Mouse (Mus musculus): Measurements from ENCODE around the gene Pex3. TPM values are rescaled to one million over a fixed set of nuclear protein-coding genes. Genes with fewer than 3 reads are reported as not detected.

Gene Pex3
- total RNA-seq, 2 experiments from 2014 or later: 20.6 to 21.5 TPM

DNA sequence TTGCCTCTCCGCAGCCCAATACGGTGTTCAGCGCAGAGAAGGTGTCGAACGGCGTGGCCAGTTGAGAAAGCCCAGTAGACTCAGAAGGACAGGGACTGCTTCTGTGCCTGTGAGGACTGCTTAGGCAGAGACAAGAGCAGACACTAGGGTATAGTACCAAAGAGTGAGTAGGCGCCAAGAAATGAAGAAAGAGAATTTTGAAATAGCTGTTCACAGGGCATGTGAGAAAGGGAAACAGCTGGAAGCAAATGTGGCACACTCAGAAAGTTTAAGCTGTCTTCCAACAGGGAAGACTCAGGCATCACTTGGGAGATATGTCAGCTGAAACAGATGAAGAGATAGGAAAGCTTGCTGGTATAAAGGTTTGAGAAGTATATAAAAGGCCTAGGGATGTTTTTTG, 16.2 kb downstream of the Pex3 start:
- no peak for DNase-seq

DNA sequence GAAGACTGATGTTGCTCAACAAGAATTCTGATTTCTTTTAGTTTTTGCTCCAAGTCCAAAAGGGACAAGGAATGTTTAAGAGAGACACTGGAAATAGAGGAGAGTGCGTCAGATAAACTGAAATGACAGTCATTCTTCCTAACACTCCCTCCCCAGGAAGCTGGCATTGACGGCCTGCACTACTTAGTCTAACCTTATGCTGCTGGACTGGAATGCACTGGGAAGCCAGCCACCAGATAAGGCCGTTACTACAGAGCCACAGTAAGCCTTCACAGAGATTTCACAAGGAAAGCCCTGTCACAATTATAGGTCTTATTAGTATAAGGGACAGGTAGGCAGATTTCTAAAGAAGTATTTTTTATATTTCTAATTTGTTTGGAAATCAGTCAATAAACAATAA, 18.2 kb downstream of the Pex3 start:
- DNase-seq: peak; percentile 61

- no peak for DNase-seq
Observed at GRCm38 (mm10) chr10:13528155-13528554, 24.8 kb downstream of the Pex3 start.

DNA sequence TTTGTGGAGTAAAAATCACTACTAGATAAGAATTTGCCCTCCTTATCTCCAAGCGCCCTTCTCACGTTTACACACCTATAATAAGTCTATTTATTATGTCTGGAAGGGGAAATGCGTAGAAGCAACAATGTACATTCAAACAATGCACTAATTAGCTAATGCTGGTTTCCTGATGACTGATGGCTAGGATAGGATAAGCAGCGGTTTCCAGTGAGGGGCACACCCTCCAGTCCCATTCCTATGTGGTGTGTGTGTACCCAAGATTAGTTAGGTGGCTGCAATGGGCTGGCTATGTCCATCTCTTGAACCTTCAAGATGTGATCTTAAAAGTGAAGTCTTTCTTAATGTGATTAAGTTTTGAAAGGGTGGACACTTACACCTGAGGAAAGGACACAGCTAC, 31.1 kb downstream of the Pex3 start:
- DNase-seq: no peak

DNA sequence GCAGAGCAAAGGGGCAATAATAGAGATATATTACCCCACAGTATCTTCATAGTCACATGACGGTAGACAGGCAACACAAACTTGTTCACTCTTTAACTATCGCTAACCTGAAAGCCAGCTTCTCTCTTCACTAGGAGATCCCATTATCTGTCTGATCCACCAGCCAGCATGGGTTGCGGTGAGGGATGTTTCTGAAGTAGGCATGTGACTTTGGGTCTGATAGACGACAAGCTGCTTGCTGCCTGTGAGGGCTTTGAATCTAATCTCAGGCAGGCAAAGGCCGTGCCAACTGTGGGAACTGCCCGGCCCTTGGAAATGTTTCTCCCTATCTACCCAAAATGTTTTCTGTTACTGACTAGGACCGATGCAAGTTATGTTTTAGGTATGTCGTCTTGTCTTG, 50.6 kb downstream of the Pex3 start:
- peak; percentile 38 to 49 for DNase-seq

DNA sequence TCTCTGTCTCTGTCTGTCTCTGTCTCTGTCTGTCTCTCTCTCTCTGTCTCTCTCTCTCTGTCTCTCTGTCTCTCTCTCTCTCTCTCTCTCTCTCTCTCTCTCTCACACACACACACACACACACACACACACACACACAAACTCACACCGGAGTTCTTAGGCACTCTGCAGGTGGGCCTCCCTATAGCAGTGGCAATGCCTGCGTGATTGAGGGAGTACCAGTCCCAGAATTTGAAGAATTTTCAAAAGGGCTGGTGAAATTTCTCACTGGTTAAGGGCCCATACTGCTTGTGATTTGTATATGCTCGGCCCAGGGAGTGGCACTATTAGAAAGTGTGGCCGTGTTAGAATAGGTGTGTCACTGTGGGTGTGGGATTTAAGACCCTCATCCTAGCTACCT, 51.4 kb downstream of the Pex3 start:
- DNase-seq: peak in 1 of 2 experiments; percentile 23

DNA sequence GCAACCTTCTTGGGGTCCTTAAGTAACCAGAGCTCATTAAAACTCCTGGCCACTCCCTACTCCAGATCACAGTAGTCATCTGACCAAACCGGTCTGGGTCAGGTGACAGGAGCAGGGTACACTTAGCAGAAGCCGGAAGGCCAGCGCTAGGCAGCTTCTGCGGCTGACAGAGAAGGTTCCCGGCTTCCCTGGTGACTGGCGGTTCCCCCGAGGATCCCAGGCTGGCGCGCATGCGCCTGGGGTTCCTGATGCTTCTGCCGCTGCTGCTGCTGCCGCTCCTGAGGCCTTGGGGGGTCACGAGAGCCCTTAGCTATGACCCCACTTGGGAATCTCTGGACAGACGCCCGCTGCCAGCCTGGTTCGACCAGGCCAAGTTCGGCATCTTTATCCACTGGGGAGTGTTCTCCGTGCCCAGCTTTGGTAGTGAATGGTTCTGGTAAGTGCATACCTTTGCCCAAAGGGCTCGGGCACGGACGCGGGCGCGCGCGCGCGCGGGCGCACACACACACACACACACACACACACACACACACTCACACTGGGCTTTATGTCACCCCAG, 51.9 kb downstream of the Pex3 start:
- peak; percentile 89 to 92 for DNase-seq

DNA sequence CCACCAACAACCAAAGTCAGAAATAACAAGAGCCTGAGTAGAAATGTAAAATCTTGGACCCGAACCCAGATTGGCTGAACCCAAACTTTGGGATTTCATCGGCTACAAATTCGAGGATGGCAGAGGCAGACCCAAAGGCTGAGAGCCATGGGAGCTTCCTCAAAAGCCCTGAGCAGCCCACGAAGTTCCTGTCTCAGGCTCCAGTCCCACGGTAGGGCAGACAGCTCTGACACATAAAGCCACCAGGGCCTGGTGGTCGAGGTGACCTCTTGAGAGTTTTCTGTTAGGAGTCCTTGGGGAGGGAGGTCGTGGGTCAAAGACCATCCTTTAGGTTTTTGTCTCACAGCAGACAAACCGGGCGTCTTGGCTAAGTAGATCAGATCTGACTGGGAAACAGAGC, 52.5 kb downstream of the Pex3 start:
- no peak for DNase-seq

GRCm38 (mm10) chr10:13499331-13499730, 53.6 kb downstream of the Pex3 start, which contains the start of gene Fuca2:
Fuca2 (plus strand) TSS chr10:13499540.
- DNase-seq: peak in 1 of 2 experiments; percentile 7

DNA sequence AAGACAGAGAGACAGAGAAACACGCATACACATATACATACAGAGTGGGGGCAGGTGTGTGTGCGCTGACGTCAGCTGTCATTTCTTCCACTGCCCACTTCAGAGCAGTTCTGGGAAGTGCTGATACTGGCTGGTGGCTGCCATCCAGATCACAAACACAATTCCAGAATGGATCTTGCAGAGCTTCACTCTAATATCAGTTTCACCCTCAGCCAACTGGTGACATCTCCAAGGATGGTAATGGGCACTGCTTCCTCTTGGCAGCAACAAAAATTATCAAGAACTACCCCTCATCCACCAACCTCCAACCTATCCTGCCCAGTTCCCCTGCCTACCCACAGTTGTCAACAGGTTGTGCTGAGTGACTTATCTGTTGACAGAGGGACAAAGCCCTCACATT, 56.6 kb downstream of the Pex3 start:
- peak; percentile 65 to 74 for DNase-seq

- DNase-seq: no peak
Observed at GRCm38 (mm10) chr10:13493978-13494686, 58.8 kb downstream of the Pex3 start.

DNA sequence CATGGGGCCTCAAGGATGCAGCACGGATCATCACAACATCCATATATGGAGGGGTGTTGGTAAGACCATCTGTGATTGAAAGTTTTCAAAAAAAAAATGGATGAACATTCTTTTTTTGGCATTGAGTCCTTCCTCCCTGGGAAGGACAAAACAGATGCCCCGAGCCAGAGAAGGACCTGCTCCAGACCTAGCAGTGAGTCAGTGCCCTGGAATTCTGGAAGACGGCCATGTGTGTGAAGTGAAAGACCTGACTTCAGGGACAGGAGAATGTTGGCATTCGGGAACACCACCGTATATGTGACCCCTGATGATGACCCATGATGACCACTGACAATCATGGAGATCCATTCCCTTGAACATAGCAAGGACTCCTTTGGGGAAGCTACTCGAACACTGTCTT, 63.3 kb downstream of the Pex3 start:
- DNase-seq: peak; percentile 56 to 58

DNA sequence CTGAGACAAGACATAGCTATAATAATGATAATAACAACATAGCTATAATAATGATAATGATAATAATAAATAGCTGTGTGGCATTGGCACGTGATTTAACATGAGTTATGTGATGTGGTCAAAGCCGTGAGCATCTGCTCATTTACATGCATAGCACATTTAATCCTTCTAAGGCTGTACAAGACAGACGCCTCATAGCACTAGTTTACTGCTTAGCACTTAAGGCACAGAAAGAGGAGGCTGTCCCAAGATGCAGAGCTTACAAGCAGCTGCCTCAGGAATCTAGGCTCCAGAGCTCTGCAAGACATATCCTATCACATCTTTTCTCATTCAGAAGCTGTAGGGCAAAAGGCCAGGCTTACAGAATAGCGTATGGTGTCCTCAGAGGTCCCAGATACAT, 67.0 kb downstream of the Pex3 start:
- DNase-seq: no peak

- DNase-seq: no peak
Observed at GRCm38 (mm10) chr10:13479341-13479740, 73.6 kb downstream of the Pex3 start.

- no peak for DNase-seq
Observed at GRCm38 (mm10) chr10:13475121-13475520, 77.8 kb downstream of the Pex3 start.

GRCm38 (mm10) chr10:13474568-13474955, 78.4 kb downstream of the Pex3 start:
- DNase-seq: no peak

Other genes starting within 250 kb of the Pex3 start
- gene Phactr2, start 78.7 kb downstream of the Pex3 start, total RNA-seq (2021): 10 to 100 TPM; 43.4 to 45.7 TPM
- gene Fuca2, start 53.6 kb downstream of the Pex3 start, total RNA-seq (2021): 100 to 1,000 TPM; 173 to 185 TPM
- 1 to 10 TPM; 2.7 to 3.2 TPM for gene Adat2, start 248 bp downstream of the Pex3 start, total RNA-seq (2021)

Data from heart, adult 18-20 months (tissue).